Mouse (Mus musculus) CD4-positive, CD25-positive, alpha-beta regulatory T cell, adult 2 months (primary cell): ENCODE measurements around the gene Nifk.

ENCODE experiments used
- DNase-seq: peaks from one replicate; pipeline ENCODE4 v3.0.0-alpha.2; 2012; ENCODE audit warnings: low read depth, low spot score

The Nifk gene

DNA sequence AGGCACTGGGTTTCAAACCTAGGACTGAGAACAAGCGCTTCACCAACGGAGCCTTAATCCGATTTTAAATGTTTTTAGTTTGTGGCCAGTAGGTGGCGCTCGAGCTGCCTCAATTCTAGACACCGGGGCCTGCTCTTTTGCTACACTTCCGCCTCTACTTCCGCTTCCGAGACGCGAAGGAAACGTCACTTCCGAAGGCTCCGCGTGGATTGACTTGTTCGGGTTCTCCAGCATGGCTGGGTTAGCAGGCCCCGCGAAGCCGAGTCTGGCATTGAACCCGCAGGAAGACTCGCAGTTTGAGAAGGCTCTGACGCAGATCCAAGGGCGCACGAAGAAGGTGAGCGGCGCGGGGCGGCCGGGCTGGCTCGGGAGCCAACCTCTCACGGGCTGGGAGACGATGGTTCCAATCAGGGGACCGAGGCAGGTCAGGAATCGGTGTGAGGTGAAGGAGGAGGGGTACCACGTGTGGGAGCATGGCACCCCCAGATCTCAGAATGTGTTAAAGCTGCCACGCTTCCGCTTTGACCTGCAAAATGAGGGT is at the start of gene Nifk:
Nifk (plus strand) TSS at position 179 of the 541 bp plus-strand sequence.
- DNase-seq = peak; percentile 98

DNA sequence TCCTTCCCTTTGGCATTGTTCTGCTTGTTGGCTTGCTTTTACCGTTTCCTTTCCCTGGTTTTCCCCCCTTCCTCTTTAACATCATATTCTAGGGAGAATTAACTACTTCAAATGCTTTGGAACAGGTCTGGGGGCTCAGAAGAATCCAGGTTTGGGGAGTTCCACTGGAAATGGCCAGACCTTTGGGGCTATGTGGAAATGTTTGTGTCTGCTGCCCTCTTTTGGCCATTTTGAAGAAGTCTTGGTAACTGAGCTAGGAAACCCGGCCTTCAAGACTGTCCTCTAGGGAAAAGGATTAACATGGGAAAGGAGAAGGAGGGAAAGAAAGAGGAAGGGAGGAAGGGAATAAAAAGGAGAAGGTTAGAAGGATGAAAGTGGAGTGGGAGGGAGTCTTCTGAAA is 46.5 kb upstream of the Nifk start:
- DNase-seq = peak; percentile 11

DNA sequence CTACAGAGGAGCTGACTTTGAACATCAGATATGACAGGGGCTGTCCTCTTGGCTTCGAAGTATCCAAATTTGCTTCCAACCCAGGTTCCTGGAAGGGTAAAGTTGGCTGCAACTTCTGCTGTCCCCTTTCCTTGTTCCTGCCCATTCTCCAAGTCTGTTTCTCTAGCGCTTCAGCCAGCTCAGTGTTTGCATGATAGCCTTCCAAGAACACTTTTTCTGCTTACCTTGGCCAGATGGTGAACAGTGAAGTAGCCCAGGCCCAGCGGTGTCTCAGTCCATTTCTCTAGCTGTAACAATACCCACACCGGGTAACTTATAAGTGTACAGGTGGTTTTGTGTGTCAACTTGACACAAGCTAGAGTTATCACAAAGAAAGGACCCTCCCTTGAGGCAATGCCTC is 29.3 kb upstream of the Nifk start:
- no peak for DNase-seq

DNA sequence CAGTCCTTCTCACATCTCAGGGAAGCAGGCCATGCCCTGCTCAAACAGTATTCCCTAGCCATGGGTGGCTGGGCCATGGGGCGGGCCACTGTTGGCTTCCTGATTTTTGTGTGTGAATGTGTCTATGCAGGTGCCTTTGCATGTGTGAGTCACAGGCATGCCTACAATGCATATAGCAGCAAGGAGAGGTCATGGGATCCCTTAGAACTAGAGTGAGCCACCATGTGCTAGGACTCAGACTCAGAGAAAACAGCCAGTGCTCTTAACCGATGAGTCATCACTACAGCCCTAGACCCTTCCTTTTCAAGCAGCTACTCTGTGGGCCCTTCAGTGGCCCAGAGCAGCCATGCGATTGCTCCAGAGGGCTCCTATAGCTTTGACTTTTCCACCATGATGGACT is 27.4 kb upstream of the Nifk start:
- no peak for DNase-seq

DNA sequence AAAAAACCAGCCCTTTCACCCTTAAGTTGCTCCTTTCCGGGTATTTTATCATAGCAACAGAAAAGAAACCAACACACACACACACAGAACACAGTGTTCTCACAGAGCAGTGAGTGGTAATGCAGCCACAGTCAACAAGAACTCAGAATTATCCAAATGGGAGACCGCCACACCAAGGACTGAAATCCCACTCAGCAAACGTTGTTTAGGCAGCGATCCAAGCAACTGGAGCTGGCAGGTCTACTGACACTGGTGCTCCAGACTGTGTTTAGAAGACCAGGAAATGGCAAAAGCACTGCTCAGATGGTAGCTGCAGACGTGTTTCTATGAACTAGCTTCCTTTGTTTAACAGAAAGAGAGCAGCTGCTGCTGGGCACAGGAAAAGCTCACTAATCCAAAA is 26.8 kb upstream of the Nifk start:
- no peak for DNase-seq

DNA sequence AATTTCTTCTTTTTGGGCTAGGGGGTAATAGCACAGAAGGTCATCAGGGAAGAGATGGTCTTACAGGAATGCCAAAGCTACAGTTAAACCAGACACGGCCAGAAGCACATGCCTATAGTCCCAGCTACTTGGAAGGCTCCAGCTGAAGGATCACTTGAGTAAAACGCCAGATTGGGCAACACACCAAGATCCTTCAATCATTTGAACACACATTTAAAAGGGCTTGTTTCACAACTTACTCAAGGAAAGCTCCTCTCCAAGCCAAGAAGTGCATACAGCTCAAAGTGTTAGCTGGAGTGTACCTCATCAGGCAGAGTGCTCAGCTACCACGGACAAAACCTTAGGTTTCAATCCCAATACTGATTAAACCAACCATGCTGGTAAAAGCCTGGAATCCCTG is 25.0 kb upstream of the Nifk start:
- DNase-seq = no peak

DNA sequence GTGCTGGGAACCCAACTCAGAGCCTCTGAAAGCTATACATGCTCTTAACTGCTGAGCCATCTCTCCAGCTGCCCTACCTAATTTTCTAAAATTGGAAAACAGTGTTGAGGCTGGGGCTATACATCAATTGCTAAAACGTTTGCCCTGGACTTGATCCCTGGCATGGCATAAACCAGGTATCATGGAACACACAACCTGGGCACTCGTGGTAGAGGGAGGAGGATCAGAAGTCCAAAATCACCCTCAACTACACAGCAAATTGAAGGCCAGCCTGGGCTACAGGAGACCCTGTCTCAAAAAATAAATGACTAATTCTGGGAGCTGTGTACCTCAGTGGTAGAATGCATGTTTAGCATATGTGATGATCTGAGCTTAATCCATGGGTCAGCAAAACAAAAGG is 23.9 kb upstream of the Nifk start:
- no peak for DNase-seq

DNA sequence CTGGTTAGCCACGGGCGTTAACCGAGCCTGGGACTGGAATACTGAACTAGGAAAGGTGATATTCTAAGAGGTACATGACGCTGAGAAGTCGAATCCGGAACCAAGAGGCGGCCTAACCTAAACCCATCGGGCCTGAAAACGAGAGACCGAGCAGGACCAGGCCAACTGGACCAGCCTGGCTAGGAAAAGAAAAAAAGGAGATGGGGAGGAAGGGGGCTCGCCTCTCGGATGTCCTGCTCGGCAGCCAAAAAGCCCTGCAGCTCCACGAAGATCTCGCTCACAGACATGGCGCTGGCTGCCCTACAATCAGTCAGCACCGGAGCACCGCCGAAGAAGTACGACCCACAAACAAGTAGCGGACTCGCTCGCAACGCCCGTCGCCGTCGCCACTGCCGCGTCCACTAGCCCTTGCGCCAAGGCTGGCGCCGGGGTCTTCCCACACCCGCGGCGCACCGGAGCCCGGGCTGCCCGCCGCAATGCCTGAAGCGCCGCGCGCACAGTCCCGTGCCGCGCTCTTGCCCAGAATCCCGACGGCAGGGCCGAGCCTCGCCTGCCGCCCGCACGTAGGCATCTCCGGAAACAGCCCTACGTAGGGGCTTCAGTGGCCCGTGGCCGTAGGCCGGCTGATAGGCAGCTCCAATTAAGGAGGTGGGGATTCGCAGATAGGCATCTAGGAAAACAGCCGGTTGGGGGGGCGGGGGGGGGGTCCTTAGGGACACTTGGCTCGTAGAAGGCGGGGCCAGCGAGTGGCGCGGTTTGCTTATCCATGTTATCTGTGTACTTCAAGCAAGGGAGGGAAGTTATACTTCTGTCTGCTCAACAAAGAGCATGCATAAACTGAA is 10.6 kb upstream of the Nifk start:
- DNase-seq = peak; percentile 88

DNA sequence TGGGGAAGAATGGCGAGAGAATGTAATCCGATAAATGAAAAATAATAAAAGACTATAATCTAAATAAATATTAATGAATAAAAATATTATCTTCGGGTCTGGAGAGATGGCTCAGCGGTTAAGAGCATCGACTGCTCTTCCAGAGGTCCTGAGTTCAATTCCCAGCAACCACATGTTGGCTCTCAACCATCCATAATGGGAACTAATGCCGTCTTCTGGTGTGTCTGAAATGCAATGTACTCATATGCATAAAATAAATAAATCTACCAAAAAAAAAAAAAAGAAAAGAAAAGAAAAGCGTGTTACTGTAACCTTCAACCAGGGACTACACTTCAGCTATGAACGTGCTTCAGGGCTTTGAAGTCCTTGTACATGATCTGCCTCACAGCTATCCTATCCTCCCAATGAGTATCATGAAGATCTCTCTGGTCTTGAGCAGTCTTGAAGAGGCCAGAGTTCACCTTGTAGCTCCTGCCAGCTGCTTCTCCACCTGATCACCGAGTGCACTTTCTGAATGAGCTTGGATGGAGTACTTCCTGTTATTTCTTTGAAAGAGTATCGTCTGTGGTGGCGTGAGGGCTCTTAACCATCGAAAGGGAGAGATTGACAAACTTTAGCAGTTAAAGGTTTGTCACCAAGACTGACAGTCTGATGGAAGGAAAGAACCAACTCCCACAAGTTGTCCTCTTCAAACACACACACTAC is 9.9 kb upstream of the Nifk start, which contains the start of gene Tsn:
Tsn (minus strand) TSS at position 118 of the 705 bp plus-strand sequence.
- DNase-seq = peak; percentile 20

DNA sequence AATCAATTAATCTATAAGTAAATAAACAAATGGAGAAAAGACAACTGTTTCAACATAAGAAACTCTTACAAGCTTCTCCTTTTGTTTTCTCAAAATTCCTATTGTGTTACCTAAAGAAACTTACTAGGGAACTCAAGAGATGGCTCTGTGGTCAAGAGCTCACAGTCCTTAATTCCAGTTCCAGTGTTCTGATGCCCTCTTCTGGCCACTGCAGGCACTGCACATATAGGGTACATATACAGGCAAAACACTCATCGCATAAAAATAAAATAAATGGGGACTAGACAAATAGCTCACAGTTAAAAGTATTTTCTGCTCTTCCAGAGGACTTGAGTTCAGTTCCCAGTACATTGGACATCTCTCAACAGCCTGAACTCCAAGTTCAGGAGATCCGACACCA is 943 bp upstream of the Nifk start:
- DNase-seq = peak; percentile 66

DNA sequence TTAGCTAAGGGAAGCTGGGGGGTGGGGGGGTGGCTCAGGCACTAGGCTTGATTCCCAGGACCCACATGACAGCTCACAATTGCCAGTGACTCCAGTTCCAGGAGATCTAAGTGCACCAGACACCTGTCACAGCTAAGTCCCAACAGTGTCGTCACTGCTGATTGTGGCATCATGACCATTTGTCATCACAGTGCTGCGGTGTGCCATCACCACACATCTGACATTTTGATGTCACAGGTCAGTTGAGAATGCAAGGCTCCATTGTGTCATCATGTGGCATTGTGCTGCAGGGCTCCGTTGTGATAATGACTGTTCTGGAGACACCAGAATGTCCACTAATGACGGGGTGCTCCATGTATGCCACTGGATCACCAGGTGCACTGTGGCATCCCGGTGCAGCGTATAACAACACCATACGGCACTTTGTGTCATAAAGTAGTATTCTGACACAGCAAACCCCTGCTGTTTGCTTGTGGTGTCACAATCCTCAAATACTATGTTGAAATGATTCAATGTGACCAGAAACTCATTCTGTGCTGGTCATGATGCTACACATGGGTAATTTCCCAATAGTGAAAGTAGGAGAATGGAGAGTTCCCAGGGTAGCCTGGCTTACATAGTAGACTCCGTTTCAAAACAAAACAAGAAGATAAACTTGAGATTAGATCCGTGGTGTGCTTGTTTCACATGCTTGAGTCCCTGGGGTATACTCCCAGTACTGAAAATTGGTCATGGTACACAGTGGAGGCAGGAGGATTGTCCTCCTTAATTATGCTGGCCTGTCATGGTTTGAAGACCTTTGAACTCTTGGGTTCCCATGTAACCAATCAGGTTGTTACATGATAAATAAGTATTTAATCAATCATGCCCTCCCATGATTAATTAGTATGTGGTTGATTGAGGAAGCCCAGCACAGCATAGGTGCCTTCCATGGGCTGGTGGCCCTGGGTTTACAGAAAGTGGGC is 13.4 kb downstream of the Nifk start:
- DNase-seq = no peak

DNA sequence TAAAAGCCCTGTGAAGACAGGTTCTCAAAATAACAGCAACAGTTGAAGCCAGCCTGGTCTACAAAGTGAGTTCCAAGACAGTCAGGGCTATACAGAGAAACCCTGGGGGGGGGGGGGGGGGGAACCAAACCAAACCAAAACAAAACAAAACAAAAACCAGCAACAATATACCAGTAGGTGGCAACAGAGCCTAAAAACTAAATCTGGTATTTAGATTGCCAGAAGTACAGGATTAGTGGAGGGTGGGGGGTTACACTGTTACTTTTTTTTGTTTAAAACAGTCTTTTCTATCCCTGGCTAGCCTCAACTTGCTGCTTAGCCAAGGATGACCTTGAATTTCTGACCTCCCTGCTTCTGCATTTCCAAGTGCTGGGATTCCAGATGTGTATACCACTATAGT is 14.2 kb downstream of the Nifk start:
- peak; percentile 34 for DNase-seq

DNA sequence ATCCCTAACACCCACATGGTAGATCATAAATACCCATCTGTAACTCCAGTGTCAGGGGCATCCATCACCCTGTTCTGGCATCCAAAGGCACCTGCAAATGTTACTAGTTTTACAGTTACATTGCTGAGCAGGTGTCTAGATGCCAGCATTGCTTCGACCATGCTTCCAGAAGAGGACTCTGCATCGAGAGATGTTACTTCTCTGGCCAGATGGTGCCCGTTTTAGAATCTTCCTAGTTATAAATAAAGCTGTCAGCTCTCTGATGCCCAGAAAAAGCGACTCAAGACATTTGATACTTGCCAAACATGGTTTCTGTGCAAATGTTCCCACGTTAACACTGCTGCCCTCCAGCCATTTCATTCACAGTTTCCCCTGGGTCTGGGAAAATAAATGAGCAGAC is 16.3 kb downstream of the Nifk start:
- DNase-seq = no peak

DNA sequence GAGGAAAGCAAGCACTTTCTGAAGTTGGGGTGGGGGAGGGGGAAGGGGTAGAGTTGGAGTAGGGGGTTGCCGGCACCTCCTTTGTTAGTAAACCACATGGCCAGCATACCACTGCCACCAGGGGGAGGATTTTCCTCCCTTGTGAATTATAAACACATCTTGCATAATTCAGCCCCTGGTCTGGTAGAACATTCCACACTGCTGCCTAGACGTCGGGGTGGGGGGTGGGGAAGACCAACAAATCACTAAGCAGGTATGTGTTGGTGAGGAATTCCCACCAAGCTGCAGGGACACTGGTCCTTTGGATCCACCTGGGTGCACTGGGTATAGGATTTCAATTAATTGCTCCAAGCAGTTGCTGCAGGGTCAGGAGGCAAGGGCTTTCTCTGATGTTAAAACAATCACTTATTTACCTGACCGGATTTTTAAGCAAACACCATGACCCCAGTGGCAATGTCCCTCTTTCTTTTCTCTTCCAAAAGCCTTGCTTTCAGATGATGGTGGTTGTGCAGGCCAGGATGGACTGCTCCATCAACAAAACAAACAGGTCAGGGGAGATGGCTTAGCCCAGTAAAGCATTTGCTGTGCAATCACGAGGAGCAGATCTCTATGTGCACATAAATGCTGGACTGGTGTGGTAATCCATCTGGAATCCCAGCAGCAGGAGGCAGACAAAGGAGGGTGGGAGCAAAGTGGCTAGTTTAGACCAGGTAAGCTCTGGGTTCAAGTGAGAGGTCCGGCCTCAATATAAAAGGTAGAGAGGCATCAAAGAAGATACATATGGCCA is 22.2 kb downstream of the Nifk start:
- no peak for DNase-seq

DNA sequence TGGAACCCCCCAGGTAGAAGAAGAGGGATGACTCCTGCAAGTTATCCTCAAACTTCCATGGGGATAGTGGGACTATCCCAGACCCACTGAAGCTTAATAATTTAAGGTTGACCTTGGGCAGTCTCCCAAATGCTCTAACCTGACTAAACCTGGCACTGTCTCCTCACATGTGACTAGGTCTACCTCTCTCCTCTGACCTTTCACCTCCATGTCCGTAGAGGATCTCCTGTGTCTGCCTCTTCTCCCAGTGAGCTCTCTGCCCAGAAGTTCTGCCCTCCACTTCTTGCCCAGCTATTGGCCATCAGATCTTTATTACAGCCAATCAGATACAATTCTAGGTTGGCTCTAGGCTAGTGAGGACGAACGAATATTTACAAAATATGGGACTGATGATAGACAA is 28.3 kb downstream of the Nifk start:
- DNase-seq = no peak

DNA sequence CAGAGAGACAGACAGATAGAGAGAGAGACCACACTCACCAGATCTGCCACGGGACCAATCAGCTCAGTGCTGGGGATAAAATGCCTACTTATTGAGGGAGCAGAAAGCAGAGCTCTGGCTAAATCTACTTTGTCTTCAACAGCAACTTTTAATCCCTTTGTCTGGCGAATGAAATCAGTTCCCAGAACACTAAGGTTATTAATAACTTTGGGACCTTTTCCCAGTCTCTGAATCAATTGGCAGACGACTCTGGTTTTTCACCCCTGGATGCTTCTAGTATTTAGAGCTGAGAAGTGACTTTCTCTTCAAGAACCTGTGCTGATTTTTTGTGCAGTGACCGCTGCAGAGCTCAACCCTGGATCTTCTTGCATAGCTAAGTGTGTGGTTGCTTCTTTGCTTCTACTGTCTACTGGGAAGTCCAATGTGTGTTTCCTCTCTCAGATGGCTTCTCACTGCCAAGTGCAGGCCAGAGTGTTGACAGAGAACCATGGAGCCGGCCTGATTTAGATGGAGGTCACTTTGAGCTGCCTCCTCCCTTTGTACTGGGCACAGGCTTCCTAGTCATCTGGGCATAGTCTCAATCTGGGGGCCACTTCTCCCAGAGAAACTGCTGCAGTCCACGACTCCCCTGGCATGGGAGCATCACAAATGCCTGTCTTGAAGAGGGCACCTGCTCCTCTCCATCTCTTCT is 37.6 kb downstream of the Nifk start:
- no peak for DNase-seq

DNA sequence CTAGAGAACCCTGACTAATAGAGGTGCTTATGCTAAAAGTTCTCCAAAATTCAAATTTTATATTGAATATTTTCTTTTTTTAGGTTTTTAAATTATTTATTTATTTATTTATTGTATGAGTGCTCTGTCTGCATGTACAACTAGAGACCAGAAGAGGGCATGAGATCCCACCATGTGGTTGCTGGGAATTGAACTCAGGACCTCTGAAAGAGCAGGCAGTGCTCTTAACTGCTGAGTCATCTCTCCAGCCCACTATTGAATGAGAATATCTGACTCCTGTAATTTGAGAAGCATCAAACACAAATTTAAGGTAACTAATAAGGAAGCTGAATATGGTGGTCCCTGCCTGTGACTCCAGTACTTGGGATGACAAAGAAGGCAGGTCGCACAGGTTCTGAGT is 46.3 kb downstream of the Nifk start:
- peak; percentile 47 for DNase-seq

DNA sequence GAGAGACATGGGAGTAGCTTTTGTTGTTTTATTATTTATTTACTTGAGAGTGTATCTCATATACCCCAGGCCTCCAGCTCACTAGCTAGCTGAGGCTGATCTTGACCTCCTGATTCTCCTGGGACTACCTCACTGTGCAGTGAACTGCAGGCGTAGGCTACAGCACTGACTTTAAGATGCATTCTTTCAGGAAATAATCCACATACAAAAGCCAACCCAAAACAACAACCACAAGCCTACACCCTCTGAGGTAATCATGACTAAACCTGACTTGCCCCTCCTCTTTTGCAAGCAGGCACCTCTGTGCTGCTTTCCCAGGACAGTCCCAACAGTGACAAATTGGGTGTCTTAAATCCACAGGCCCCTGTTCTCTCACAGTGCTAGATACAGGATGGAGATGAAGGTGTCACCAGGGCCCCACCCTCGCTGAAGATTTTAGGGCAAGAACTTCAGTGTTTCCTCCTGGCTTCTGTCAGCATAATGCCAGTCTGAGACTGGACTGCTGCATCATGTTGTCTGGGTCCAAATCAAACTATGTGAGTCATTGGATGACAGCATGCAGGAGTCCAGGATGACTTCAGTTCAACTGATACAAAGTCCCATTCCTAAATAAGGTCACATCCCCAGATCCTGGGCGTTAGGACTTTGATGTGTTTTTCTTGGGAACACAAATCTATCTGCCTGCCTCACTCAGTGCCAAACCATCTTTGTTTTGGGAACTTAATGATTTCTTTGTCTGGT is 47.3 kb downstream of the Nifk start:
- no peak for DNase-seq

DNA sequence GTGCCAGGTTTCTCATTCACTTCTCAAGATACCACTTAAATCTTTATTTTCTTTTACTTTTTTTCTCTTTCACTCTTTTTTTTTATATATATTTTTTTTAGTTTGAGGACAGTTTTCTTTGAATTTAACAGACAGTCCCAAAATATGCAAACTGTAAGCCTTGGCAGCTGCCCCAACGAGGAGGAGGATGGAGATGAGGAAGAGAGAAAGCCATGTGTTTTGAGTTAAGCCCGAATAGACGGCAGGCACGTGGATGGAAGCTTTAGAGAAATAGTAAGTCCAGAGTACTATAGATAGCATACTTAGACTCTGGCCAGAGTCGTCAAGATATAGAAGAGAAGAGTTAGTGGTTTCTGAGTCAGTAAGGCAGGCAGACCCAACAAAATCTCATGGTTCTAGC is 56.1 kb downstream of the Nifk start:
- DNase-seq = no peak
